Mouse (Mus musculus) frontal cortex, adult (tissue): ENCODE measurements at regions not wholly inside any gene's neighbourhood (a gene's known extent, or its start where the extent isn't known, plus 50 kb on each side); places are given as distances from the start of the nearest gene placed in this dataset.

Experiments
- ATAC-seq: cut with Nextera tagmentation; 2 replicates; pipeline ENCODE4 v1.9.2; 2017; ENCODE audit warnings: mild to moderate bottlenecking, moderate library complexity, mixed read lengths; ENCODE audit not compliant: low TSS enrichment

DNA sequence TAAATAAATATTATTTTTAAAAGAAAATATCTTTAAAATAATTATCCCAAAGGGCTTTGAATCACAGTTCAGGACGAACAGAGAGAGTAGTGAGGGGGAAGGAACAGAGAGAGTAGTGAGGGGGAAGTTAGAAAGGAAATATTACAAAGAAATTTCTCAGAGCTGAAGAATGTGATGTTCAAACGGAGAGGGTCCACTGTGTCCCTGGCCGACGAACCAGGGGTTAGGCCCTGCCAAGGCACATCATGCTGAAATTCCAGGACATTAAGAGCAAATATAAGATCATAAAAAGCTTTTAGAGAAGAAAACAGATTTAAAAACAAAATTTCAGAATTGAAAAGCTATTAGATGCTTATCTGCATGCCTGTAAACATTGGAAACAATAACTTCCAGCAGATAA, 61.6 kb downstream of the Skor1 start:
- no peak for ATAC-seq

DNA sequence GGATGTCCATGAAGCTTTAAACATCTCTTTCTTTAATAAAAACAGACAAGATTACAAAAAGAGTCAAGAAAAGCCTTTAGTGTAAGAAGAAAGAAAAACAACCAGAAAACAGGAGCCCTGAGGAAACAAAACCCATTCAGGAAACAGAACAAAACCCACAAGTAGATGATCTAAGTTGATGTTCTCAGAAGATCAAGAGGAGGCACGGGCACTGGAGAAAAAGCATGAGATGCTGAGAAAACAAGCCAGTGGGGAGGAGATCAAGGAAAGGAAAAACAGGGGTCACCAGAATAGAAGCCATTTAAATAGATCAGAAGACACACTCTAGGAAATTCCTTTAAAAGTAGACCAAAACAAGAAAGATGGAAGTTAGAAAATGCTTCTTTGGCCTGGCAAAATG, 62.1 kb downstream of the Skor1 start:
- ATAC-seq = no peak

DNA sequence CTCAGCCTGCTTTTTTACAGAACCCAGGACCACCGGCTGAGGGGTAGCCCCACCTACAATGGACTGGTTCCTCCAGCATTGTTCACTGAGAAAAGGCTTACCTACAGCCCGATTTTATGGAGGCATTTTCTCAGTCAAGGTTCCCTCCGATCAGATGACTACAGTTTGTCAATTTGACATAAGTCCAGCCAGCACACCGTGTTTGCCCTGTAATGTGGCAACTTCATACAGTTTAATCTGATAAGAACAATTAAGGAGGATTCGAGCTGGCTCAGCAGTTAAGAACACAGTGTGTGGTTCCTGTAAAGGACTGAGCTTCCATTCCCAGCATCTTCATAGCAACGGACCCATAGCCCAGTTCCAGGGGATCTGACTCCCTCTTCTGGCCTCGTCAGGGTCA, 65.9 kb downstream of the Skor1 start:
- ATAC-seq = no peak

DNA sequence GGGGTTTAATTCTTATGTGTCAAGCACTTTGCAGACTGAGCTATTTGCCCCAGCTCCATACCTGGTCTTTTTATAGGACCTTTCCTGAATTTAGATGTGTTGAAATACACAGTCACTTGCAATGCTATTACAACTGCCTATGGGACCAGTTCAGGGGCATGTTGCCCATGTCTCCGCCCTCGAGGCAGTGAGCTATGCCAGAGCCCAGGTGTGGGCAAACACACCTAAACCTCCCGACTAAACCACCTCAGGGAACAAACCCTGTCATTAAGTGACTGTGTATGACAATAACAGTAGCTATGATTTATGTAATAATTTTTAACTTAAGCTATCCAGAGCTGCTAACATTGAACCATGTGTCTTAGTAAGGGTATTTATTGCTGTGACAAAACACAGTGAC, 66.5 kb downstream of the Skor1 start:
- ATAC-seq = no peak

DNA sequence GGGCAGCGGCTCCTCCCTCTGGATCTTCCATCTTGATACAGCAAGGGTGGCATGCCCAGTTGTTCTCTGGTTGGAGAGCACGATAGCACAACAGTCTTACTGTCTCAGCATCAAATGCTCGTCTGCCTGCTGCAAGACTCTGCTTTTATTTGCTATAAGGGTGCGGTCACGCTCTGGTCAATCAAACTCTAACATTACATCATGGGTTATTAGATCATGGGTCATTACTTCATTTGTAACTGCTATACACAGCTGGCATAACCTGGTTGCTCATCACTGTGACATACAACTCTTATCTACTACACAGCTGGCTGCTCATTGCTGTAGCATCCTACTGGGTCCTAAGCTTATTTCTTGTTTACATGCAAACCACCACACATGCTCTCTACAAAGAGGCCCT, 68.4 kb downstream of the Skor1 start:
- ATAC-seq = no peak

DNA sequence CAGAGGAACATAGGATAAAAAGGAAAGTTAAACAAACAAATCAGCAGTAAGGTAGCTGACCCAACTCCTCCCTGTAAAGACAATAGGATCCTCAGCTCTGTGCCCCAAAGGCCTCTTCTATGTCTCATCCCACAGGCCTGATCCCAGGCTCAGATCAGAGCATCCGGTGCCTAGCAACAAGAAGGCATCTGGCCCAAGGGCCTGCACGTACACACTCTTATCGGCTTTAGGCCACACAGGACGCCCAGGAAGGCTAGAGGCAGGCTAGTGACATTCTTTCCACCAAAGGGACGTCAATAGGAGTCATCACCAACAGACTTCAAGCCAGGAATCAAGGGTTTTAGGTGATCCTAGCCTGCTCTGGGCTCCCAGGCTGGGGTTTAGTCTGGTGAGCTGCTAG, 73.5 kb downstream of the Skor1 start:
- ATAC-seq = no peak

DNA sequence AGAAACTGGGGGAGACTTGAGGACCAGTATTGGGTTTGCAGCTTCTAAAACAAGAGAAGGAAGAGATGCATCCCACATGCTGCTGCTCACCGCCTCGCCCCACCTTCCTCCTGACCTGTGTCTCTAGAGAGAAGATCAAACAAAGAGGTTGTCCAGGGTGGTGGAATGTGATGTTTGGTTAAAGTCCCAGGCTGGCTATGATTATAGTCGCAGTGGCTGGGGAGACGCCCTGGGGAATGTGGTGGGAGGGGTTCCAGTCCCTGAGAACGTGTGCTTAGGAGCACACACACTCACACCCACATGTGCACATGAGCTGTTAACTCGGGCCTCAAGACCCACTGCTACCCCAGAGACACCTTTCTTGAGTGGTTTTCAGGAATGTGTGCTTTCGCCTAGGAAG, 74.0 kb downstream of the Skor1 start:
- no peak for ATAC-seq

DNA sequence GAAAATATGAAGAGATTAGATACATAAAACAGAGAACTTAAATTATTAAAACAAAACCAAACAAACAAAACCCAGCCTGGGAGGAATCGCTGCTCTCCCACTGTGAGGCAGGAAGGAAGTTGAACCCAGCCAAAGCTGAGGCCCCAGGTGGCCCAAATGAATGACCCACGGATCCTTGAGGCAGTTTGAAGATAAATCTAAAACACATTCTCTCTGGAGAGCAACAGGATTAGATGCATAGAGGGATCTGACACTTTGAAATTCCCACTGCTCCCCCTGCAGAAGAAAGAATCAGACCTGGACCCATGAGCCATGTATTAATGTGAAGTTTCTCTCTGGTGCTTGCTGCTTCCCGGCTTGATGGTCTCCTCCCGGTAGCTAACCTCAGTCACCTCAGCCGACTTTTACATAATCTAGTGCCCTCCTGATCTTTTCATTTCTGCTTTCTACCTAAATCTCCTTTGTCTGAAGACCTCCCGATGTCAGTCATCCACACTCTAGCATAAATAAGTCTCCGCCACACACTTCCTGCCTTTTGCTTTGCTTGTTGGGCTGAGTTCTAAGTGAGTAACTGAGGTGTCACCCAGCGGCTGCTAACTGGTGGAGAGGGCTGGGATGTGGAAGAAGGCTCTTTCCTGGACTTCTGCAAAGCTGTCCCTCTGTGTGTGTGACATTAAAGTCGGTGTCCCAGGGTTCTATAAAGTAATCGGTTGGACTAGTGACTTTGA, 74.6 kb downstream of the Skor1 start:
- ATAC-seq = no peak

DNA sequence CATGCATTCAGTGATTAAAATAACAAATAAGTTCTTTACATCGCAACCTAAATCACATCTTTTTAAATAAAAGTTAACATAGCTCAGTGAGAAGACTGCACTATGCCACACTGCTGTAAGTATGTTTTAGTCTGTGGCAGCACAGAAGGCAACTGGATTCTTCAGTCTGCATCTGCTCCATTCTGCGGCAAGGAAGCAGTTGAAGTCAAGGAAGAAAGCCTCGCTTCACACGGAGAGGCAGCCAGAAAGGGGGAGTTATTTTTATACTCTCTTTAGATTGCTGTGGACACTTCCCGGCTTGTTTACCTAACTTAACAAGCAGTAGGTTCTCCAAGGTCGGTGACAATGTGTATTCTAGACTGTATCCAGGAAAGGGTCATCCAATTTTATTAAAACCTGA, 77.7 kb downstream of the Skor1 start:
- ATAC-seq = peak; percentile 45; the same call in 1 of the 2 replicates

DNA sequence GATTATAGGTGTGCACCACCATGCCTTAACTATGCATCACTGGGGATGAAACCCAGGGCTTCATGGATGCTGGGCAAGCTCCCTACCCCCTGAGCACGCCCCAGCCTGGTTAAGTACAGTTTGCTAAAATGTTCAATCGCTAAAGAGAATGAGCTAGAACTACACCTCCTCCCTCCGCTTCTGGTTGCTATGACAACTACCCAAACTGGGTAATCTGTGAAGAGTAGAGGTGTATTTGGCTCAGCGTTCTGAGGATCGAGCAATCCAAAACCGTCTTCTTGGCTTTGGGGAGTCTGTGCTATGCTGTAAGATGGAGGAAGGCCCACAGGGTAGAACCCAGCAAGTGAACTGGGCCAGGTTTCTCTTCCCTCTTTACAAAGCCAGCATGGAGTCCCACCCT, 78.8 kb downstream of the Skor1 start:
- peak; percentile 82 for ATAC-seq

DNA sequence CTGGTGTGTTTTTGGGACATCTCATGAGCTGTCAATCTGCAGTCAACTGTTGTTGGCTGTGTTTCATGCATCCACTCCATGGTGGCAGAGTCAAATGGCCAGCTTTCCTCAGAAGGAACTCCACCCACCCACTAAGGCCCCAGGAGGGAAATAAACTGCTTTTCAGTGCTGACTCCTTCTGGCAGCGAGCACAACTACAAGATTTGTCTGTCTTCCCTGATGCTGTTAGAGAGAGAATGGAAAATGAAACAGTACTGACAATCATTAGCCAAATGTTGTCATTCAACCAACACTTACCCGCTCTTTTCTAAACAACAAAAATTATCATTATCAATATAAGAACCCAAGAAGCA, 79.3 kb upstream of the Pias1 start:
- no peak for ATAC-seq

DNA sequence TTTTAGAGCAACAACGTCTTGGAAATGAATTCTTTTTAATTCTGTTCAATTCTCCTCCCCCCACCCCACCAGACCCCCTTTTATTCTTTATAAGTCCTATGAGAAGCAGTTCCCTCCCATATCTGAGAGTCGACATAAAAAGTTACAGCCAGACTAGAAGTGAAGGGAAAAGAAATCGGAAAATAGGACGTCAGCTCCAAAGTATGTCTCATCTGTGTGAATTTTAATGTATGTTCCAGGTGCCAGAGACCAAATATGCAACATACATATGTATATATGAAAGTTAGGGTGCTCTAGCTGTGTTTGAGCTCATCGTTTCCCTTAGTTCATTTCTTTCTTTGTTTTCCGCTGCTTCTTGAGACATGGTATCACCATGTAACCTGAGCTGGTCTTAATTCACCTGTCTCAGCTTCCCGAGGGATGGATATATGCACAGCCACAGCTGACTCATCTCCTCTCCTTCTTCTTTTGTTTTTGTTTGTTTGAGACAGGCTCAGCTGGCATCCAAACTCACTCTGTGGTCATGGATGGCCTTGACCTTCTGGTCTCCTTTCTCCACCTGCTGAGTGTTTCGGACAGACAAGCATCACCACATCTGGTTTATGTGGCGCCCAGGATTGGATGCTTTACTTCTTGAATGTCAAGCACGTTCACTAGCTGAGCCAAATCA, 78.8 kb upstream of the Pias1 start:
- no peak for ATAC-seq

DNA sequence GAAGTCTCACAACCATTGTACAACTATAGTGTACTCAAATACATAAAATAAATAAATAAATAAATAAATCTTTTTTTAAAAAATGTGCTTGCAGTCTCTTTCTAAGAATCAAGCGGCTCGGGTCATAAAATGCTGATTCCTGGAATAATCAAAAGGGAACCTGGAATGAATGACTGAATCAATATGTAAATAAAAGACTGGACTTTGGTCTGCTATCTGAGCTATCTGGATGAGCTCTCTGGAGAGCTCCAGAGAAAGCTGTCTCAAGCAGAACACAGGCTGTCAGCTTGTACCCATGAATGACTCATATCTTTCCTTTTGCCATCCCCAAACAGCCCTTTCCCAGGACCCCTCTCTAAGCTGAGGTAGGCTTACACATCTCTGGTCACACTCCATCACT, 75.8 kb upstream of the Pias1 start:
- no peak for ATAC-seq

DNA sequence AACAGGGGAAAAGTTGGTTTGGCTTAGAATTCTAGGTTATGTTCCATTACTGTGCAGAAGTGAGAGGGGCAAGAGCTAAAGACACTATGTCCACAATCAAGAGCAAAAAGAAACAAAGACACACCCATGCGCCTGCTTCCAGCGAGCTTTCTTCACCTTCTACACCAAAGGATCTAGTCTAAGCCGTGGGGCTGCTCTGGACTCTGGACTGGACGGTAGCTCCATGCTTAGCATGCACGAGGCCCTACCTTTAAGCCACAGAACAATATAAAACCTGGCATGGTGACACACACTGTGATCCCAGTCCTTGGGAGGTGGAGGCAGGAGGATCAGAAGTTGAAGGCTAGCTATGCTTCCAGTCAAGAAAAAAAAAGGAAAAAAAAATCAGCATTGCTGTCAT, 73.0 kb upstream of the Pias1 start:
- ATAC-seq = no peak

DNA sequence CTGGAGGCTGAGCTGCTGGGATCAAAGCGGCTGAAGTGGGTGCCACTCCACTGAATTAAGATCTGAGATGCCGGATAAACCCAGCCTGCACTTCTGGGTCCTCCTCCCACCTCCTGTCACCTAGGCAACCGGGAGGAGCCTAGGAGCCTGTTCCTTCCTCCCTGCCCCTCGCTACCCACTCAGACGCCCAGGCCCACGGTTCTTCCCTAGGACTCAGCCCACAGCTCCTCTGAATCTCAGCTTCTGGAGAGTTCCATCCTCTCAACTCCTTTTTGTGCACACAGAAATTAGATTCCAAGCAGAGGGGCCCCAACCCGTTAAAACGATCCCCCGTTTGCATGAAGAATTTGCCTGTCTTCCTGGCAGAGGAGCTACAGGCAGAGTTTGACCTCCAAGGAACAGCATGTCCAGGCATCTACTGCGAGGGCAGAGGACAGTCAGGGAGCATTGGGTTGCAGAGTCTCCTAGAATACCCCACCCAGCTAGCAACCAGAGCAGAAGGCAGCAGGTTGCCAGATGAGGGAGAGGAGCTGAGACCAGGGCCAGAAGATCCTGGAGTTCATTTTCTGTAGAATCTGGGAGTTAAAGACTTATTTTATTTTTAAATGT, 71.6 kb upstream of the Pias1 start:
- ATAC-seq = peak; percentile 97

DNA sequence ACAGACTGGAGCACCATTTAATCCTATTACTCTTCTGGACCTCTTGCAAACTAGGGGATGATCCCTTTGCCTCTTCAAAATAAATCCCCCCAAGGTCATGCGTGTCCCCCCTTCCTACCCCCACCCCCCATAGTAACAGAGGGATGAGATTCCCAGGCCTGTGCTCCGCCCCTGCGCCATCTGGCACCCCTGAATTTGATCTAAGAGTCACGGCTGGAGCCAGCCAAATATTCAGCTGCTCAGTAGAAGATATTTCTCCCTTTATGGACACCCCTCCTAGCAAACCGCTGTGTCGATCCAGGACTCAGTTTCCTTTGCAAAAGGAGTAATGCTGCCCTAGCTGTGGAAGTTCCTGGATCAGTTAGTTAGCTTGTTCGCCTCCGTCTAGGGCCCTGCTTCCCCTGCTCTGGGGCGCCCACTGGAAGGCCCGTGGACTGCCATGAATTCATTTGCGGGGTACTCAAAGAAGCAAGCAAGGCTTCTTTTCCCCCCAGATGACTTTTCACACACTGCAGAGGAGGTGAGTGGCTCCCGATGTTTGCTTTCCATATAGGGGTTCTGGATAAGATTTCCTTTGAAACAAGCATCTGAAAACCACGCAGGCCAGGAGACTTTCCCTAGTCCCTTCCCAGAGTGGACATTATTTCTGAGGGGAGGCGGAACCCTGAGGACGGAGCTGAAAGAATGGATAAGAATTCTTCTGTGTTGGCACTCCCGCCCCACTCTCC, 70.9 kb upstream of the Pias1 start:
- ATAC-seq = peak; percentile 18; the same call in 1 of the 2 replicates

DNA sequence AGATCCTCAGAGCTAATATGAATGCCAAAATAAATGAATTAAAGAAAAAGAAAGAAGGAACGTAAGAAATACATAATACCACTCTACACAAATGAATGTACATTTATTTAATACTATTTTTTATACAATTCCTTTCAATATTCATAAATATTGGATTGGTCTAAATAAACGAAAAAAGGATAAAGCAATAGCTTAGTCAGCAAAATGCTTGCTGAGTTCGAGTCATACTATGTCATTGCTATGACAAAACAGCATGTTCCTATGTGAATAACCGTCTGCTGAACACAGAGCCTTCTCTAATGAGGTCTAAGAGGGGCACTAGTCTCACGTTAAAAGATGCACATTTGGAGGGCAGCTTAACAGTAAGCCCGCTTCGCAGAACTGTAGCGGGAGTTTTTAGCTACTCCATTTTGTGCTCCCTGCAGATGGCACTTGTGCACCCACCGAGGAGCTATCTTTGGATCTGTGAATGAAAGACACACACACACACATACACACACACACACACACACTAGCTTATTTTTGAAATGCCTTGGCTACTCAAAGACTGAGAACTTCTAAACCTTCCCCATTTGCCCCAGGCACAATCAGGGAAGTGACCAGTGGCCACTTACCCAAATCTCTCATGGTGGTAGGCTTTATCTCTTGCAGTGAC, 69.1 kb upstream of the Pias1 start:
- ATAC-seq = no peak

DNA sequence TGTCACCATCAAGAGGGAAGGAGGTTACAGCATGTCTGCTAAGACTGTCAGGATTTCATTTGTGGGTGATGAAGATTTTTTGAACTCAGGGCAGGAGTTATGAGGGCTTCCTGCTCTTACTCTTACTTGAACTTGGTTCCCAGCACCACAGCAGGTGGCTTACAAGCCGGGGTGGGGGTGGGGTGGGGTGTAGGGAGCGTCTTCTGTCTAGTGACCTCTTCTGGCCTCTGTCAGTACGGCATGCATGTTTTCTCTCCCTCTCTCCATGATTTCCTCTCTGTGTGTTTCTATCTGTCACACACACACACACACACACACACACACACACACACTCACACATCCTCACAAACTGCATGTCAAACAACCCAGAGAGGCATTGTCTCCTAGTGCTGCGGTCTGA, 64.5 kb upstream of the Pias1 start:
- no peak for ATAC-seq

DNA sequence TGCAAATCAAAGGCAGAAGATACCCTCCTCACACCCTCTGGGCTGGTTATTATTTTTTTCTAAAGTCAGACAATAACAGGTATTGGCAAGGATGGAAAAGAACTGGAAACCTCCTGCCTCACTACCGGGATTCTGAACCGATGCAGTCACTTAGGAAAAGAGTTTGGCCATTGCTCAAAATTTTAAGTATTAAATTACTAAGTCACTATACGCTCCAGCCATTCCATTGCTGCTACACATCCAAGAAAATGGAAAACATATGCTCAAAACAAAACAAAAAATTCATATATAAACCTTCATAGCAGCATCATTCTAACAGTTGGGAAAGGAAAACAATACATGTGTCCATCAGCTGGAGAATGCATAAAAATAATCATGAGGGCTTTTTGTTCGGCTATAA, 63.9 kb upstream of the Pias1 start:
- no peak for ATAC-seq

DNA sequence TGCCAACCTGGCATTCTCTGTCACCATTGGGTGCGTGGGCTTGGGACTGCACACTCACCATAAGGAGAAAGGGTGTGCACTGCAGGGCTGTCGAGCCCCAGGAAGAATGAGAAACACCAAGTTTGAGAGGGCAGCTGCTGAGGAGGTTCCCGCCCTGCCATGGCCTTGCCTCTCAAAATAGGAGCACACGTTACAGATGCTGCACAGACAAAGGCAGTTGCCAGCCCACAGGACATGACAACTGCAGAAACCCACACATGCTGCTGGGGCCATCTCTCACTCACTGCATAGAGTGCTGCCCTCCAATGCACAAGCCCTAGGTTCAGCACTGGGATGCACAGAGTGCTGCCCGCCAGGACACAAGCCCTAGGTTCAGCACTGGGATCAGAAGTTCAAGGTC, 61.6 kb upstream of the Pias1 start:
- ATAC-seq = no peak

DNA sequence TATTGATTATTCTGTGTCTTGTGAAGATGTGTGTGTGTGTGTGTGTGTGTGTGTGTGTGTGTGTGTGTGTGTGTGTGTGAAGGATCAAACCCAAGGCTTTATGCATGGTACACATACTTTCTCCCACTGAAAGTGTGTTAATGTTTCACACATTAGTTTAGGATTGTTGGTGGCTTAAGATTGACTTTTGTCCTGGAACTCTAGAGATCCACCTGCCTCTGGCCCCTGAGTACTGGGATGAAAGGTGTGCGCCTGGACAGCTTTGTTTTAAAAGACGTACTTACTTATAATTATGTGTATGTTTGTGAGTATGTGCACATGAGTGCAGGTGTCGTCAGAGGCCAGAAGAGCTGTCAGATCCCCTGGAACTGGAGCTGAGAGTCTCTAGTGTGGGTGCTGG, 59.3 kb upstream of the Pias1 start:
- ATAC-seq = no peak

DNA sequence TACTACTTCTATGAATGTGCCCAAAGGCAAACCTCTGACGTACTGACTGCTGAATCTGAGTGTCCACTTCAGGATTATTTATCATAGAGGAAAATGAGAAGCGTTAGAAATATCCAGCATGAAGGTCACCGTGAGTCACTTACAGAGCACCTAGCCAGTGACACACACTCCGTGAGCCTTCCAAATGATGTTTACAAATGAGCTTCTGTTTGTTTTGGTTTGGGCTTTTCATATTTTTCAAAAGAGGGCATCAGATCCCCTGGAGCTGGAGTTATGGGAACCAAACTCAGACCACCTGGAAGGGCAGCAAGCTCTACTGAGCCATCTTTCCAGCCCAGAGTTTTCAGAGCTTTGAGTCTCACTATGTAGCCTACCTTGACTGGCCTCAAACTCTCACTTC, 57.8 kb upstream of the Pias1 start:
- no peak for ATAC-seq
